11 mouse cellular contexts compared by ENCODE assay signal in the genomic region with DNA sequence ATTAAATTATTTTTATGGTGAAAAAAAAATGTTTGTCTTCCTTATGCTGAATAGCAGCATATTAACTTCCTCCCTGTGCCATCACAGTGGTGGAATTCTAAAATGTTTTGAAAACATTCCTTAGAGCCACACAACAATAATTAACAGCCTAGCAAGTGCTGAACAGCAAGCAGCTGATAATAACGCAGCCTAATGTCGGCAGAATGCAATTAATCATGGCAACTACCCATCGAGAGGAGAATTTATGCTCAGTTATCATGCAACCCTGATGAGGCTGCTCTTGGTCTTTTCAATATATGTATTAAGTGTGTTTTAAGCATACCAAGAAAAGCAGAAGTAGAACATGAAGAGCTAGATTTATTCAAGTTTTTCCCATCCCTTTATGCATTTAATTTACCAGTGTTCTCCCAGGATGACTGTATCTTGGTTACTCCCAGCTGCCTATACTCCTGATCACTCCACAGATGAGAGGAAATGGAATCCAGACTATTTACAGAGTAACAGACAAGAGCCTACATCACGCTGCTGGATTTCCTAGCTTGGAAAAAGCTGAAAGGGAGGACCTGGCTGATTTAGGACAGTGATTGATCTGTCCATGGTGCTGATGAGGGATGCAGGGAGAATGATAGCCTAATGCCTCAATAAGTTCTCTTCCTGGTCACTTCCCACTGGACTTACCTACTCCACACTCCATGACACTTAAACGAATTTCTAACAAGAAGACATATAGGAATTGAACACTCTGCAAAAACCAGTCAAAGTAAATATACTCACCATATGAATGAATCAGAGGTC.
DNase-seq lines count a peak whose midpoint lies in the region; TF ChIP-seq lines count a peak whose summit lies in the region.
"Had no signal": no experiment of that assay in that cellular context is flagged by ENCODE, and none has a peak within 500 bp of the region (broad histone marks: within the 10 kb centered on the region; RNA-seq: fewer than 3 reads in every experiment).

No protein-coding gene starts in this region.

- H3K27ac ChIP-seq in heart, adult 2 months, result no peak overlapping the region

- WGBS in heart, adult 2 months, result 53% methylated on average over 5 of the region's 5 CpGs

- TF ChIP-seq CTCF in heart, adult 2 months (IDR thresholded peaks at IDR 0.05), result no peak

- peak; percentile 17 for DNase-seq in heart, postnatal 4 days
- no peak for DNase-seq in heart, adult 2 months
- peak; percentile 1 for DNase-seq in ovary, postnatal 14 days (ENCODE audit: low spot score)
- no peak for DNase-seq in ovary, postnatal 10 days (ENCODE audit: low spot score)
- peak; percentile 32 for DNase-seq in forelimb bud, embryonic 11.5 days (ENCODE audit: low read depth, low spot score)
- no peak for DNase-seq in spleen, postnatal 10 days (ENCODE audit: low spot score in 2 of 2)
- DNase-seq in thymus, postnatal 4 days, result no peak
- DNase-seq in layer of hippocampus, postnatal 10 days (ENCODE audit: low spot score in 2 of 2), result no peak
- DNase-seq: cerebellum, adult 11-12 months; kidney, postnatal 25 days; lung, postnatal 10 days had no signal

- no peak overlapping the region for H3K4me3 ChIP-seq in heart, adult 2 months

- H3K36me3 ChIP-seq in heart, adult 2 months (ENCODE audit: control insufficient read depth, insufficient read depth, low read length), result no peaks in the 10 kb centered on the region

- TF ChIP-seq POLR2A in heart, adult 2 months (IDR thresholded peaks at IDR 0.05; ENCODE audit: insufficient read depth, low read depth, low read length), result no peak

- no peaks in the 10 kb centered on the region for H3K4me1 ChIP-seq in heart, adult 2 months (ENCODE audit: control insufficient read depth, insufficient read depth, low read length)

- H3K27me3 ChIP-seq in heart, adult 2 months (ENCODE audit: control insufficient read depth, insufficient read depth, low read length), result no peaks in the 10 kb centered on the region

- H3K9ac ChIP-seq in heart, adult 2 months (ENCODE audit: low read depth, low read length), result no peak overlapping the region

- intact Hi-C loops in heart, adult 2 months (cut with DNase I), result no loop called here

- no peaks in the 10 kb centered on the region for H3K79me2 ChIP-seq in heart, adult 2 months (replicated peaks; ENCODE audit: control insufficient read depth, insufficient read depth, low read length)

- no peak for TF ChIP-seq EP300 in heart, adult 2 months (IDR thresholded peaks at IDR 0.05; ENCODE audit: insufficient read depth, low read depth, low read length)

Comparison
In these comparisons a context has a peak if more than half of its experiments do, and no peak if none do; other contexts are left out.
1. DNase-seq: peak in heart, postnatal 4 days (single experiment), ovary, postnatal 14 days (single experiment) and forelimb bud, embryonic 11.5 days (single experiment); none in heart, adult 2 months (0 of 2), ovary, postnatal 10 days (single experiment), spleen, postnatal 10 days (0 of 2), thymus, postnatal 4 days (single experiment) and layer of hippocampus, postnatal 10 days (0 of 2).